Mouse (Mus musculus): ENCODE measurements around the gene Tyk2. TPM values are rescaled to one million over a fixed set of nuclear protein-coding genes. Genes with fewer than 3 reads are reported as not detected.

Tyk2 gene
- polyA plus RNA-seq, 1 experiment from 2014 or later = 6.2 TPM

GRCm38 (mm10) chr9:21134595-21135328 is 3.7 kb upstream of the Tyk2 start:
- H3K27me3 ChIP-seq = no peaks in the 10 kb centered on the region
- no peaks in the 10 kb centered on the region for H3K9me3 ChIP-seq (replicated peaks)
- DNase-seq (no peak), ATAC-seq (ENCODE audit: low read depth) (no peak)
- H3K4me1 ChIP-seq (replicated peaks) = peaks cover 47% of the 10 kb centered on the region
- peaks cover 23% of the 10 kb centered on the region for H3K36me3 ChIP-seq
- H3K9ac ChIP-seq = no peak overlapping the region
- H3K27ac ChIP-seq = no peak overlapping the region
- WGBS (ENCODE audit: insufficient replicate concordance) = 58% methylated on average over 9 of the region's 9 CpGs
- H3K4me3 ChIP-seq (replicated peaks) = no peak overlapping the region
- H3K4me2 ChIP-seq = no peak overlapping the region

GRCm38 (mm10) chr9:21133064-21133707 is 2.1 kb upstream of the Tyk2 start:
- no peak overlapping the region for H3K27ac ChIP-seq
- no peak overlapping the region for H3K9ac ChIP-seq
- DNase-seq = no peak
- H3K9me3 ChIP-seq (replicated peaks) = no peaks in the 10 kb centered on the region
- 33% methylated on average over 9 of the region's 9 CpGs for WGBS (ENCODE audit: insufficient replicate concordance)
- H3K4me1 ChIP-seq (replicated peaks) = peaks cover 47% of the 10 kb centered on the region
- no peak for ATAC-seq (ENCODE audit: low read depth)
- H3K4me3 ChIP-seq (replicated peaks) = no peak overlapping the region
- H3K27me3 ChIP-seq = no peaks in the 10 kb centered on the region
- no peak overlapping the region for H3K4me2 ChIP-seq
- H3K36me3 ChIP-seq = peaks cover 7% of the 10 kb centered on the region

GRCm38 (mm10) chr9:21132102-21132775 is 1.2 kb upstream of the Tyk2 start:
- no peaks in the 10 kb centered on the region for H3K27me3 ChIP-seq
- H3K27ac ChIP-seq = no peak overlapping the region
- WGBS (ENCODE audit: insufficient replicate concordance) = 59% methylated on average over 12 of the region's 12 CpGs
- H3K4me3 ChIP-seq (replicated peaks) = peak overlapping the region; percentile 68; the same call in 1 of the 2 replicates
- no peak overlapping the region for H3K9ac ChIP-seq
- 0 out of 2 replicates have a peak, but pooled peaks cover 6% of the 10 kb centered on the region for H3K36me3 ChIP-seq
- ATAC-seq (ENCODE audit: low read depth) (no peak), DNase-seq (no peak)
- H3K9me3 ChIP-seq (replicated peaks) = no peaks in the 10 kb centered on the region
- H3K4me1 ChIP-seq (replicated peaks) = peaks cover 47% of the 10 kb centered on the region
- H3K4me2 ChIP-seq = peak overlapping the region; percentile 79

- no peaks in the 10 kb centered on the region for H3K9me3 ChIP-seq (replicated peaks)
- 54% methylated on average over 2 of the region's 2 CpGs for WGBS (ENCODE audit: insufficient replicate concordance)
- H3K4me3 ChIP-seq (replicated peaks) = no peak overlapping the region
- H3K36me3 ChIP-seq = peaks cover 41% of the 10 kb centered on the region
- H3K27me3 ChIP-seq = no peaks in the 10 kb centered on the region
- ATAC-seq (ENCODE audit: low read depth) (no peak), DNase-seq (no peak)
- H3K4me1 ChIP-seq (replicated peaks) = peaks cover 15% of the 10 kb centered on the region
- no peak overlapping the region for H3K4me2 ChIP-seq
- no peak overlapping the region for H3K9ac ChIP-seq
- H3K27ac ChIP-seq = peak overlapping the region; percentile 23
Observed at GRCm38 (mm10) chr9:21126259-21126627, 4.8 kb downstream of the Tyk2 start.

GRCm38 (mm10) chr9:21125502-21126258 is 5.4 kb downstream of the Tyk2 start:
- ATAC-seq (ENCODE audit: low read depth) (no peak), DNase-seq (no peak)
- H3K4me3 ChIP-seq (replicated peaks) = no peak overlapping the region
- peak overlapping the region; percentile 23; the same call in 1 of the 2 replicates for H3K27ac ChIP-seq
- H3K27me3 ChIP-seq = no peaks in the 10 kb centered on the region
- H3K4me2 ChIP-seq = no peak overlapping the region
- H3K36me3 ChIP-seq = peaks cover 43% of the 10 kb centered on the region
- peaks cover 11% of the 10 kb centered on the region for H3K4me1 ChIP-seq (replicated peaks)
- H3K9me3 ChIP-seq (replicated peaks) = no peaks in the 10 kb centered on the region
- H3K9ac ChIP-seq = no peak overlapping the region
- 74% methylated on average over 9 of the region's 9 CpGs for WGBS (ENCODE audit: insufficient replicate concordance)

GRCm38 (mm10) chr9:21124837-21125236 is 6.2 kb downstream of the Tyk2 start:
- no peaks in the 10 kb centered on the region for H3K9me3 ChIP-seq (replicated peaks)
- no peak overlapping the region for H3K9ac ChIP-seq
- DNase-seq = no peak
- H3K4me3 ChIP-seq (replicated peaks) = no peak overlapping the region
- H3K36me3 ChIP-seq = peaks cover 46% of the 10 kb centered on the region
- H3K27ac ChIP-seq = no peak overlapping the region
- peaks cover 4% of the 10 kb centered on the region; the same call in 1 of the 2 replicates for H3K4me1 ChIP-seq (replicated peaks)
- no peaks in the 10 kb centered on the region for H3K27me3 ChIP-seq
- WGBS (ENCODE audit: insufficient replicate concordance) = 67% methylated on average over 5 of the region's 5 CpGs
- no peak overlapping the region for H3K4me2 ChIP-seq
- no peak for ATAC-seq (ENCODE audit: low read depth)

GRCm38 (mm10) chr9:21121483-21121882 is 9.6 kb downstream of the Tyk2 start:
- WGBS (ENCODE audit: insufficient replicate concordance) = 84% methylated on average over 16 of the region's 16 CpGs
- no peak overlapping the region for H3K27ac ChIP-seq
- no peak overlapping the region for H3K4me2 ChIP-seq
- H3K9me3 ChIP-seq (replicated peaks) = no peaks in the 10 kb centered on the region
- H3K9ac ChIP-seq = no peak overlapping the region
- ATAC-seq (ENCODE audit: low read depth) (no peak), DNase-seq (no peak)
- no peak overlapping the region for H3K4me3 ChIP-seq (replicated peaks)
- peaks cover 4% of the 10 kb centered on the region; the same call in 1 of the 2 replicates for H3K4me1 ChIP-seq (replicated peaks)
- H3K27me3 ChIP-seq = no peaks in the 10 kb centered on the region
- H3K36me3 ChIP-seq = peaks cover 33% of the 10 kb centered on the region

GRCm38 (mm10) chr9:21117073-21117472 is 14.0 kb downstream of the Tyk2 start:
- ATAC-seq (ENCODE audit: low read depth) = no peak
- Histone ChIP-seq H3K4me1 (replicated peaks) (no peaks in the 10 kb centered on the region), H3K27me3 (no peaks in the 10 kb centered on the region), H3K4me3 (replicated peaks) (no peak overlapping the region), H3K9ac (no peak overlapping the region), H3K4me2 (no peak overlapping the region), H3K27ac (no peak overlapping the region), H3K36me3 (peaks cover 8% of the 10 kb centered on the region), H3K9me3 (replicated peaks) (no peaks in the 10 kb centered on the region)
- no peak for DNase-seq
- WGBS (ENCODE audit: insufficient replicate concordance) = 68% methylated on average over 6 of the region's 6 CpGs

GRCm38 (mm10) chr9:21115105-21115504 is 15.9 kb downstream of the Tyk2 start:
- ATAC-seq (ENCODE audit: low read depth) (no peak), DNase-seq (no peak)
- no peaks in the 10 kb centered on the region for H3K9me3 ChIP-seq (replicated peaks)
- H3K4me2 ChIP-seq = no peak overlapping the region
- WGBS (ENCODE audit: insufficient replicate concordance) = 77% methylated on average over 8 of the region's 8 CpGs
- no peak overlapping the region for H3K9ac ChIP-seq
- no peaks in the 10 kb centered on the region for H3K27me3 ChIP-seq
- no peaks in the 10 kb centered on the region for H3K36me3 ChIP-seq
- no peak overlapping the region for H3K27ac ChIP-seq
- H3K4me1 ChIP-seq (replicated peaks) = 0 out of 2 replicates have a peak, but pooled peaks cover 4% of the 10 kb centered on the region
- no peak overlapping the region for H3K4me3 ChIP-seq (replicated peaks)

- H3K9ac ChIP-seq = no peak overlapping the region
- H3K4me2 ChIP-seq = no peak overlapping the region
- 75% methylated on average over 7 of the region's 7 CpGs for WGBS (ENCODE audit: insufficient replicate concordance)
- no peak for ATAC-seq (ENCODE audit: low read depth)
- H3K27me3 ChIP-seq = no peaks in the 10 kb centered on the region
- H3K9me3 ChIP-seq (replicated peaks) = no peaks in the 10 kb centered on the region
- 0 out of 2 replicates have a peak, but pooled peaks cover 4% of the 10 kb centered on the region for H3K4me1 ChIP-seq (replicated peaks)
- no peak for DNase-seq
- no peak overlapping the region for H3K27ac ChIP-seq
- H3K36me3 ChIP-seq = no peaks in the 10 kb centered on the region
- no peak overlapping the region for H3K4me3 ChIP-seq (replicated peaks)
Observed at GRCm38 (mm10) chr9:21114190-21114589, 16.9 kb downstream of the Tyk2 start.

- no peak overlapping the region for H3K4me3 ChIP-seq (replicated peaks)
- DNase-seq = no peak
- ATAC-seq (ENCODE audit: low read depth) = no peak
- 0 out of 2 replicates have a peak, but pooled peaks cover 4% of the 10 kb centered on the region for H3K4me1 ChIP-seq (replicated peaks)
- 83% methylated on average over 6 of the region's 6 CpGs for WGBS (ENCODE audit: insufficient replicate concordance)
- H3K27ac ChIP-seq = no peak overlapping the region
- H3K4me2 ChIP-seq = no peak overlapping the region
- no peaks in the 10 kb centered on the region for H3K36me3 ChIP-seq
- H3K9ac ChIP-seq = no peak overlapping the region
- H3K9me3 ChIP-seq (replicated peaks) = no peaks in the 10 kb centered on the region
- H3K27me3 ChIP-seq = no peaks in the 10 kb centered on the region
Observed at GRCm38 (mm10) chr9:21113751-21114150, 17.3 kb downstream of the Tyk2 start.
